Mouse (Mus musculus): ENCODE measurements around the gene Galr2. TPM values are rescaled to one million over a fixed set of nuclear protein-coding genes. Genes with fewer than 3 reads are reported as not detected.

The Galr2 gene
- total RNA-seq, 2 experiments from 2014 or later, result not detected

Other genes with a start within 250 kb of the Galr2 start
- 1 to 10 TPM in 1 of 2 experiments, under 1 TPM in 1; 0.82 to 1.0 TPM for gene Unc13d, start 203.0 kb upstream of the Galr2 start, total RNA-seq (2021)
- gene Wbp2, start 193.9 kb upstream of the Galr2 start, total RNA-seq (2021), result 100 to 1,000 TPM; 342 to 363 TPM
- 1 to 10 TPM; 7.0 to 7.4 TPM for gene Trim47, start 153.7 kb upstream of the Galr2 start, total RNA-seq (2021)
- 1 to 10 TPM; 7.0 to 7.1 TPM for gene Trim65, start 149.8 kb upstream of the Galr2 start, total RNA-seq (2021)
- 10 to 100 TPM; 53.0 to 53.8 TPM for gene Mrpl38, start 142.1 kb upstream of the Galr2 start, total RNA-seq (2021)
- gene Fbf1, start 112.8 kb upstream of the Galr2 start, total RNA-seq (2021), result 10 to 100 TPM; 72.8 to 82.1 TPM
- gene Ten1, start 82.1 kb upstream of the Galr2 start, total RNA-seq (2021), result 10 to 100 TPM; 40.6 to 42.4 TPM
- 100 to 1,000 TPM; 110 to 111 TPM for gene Acox1, start 81.9 kb upstream of the Galr2 start, total RNA-seq (2021)
- gene Evpl, start 42.9 kb upstream of the Galr2 start, total RNA-seq (2021), result 1 to 10 TPM in 1 of 2 experiments, under 1 TPM in 1; 0.92 to 1.1 TPM
- gene Srp68, start 6.7 kb upstream of the Galr2 start, total RNA-seq (2021), result 10 to 100 TPM; 65.8 to 69.8 TPM
- 10 to 100 TPM; 95.7 to 97.4 TPM for gene Exoc7, start 26.3 kb downstream of the Galr2 start, total RNA-seq (2021)
- 1 to 10 TPM; 4.8 to 6.3 TPM for gene Foxj1, start 54.5 kb downstream of the Galr2 start, total RNA-seq (2021)
- 100 to 1,000 TPM; 252 to 278 TPM for gene Rnf157, start 132.1 kb downstream of the Galr2 start, total RNA-seq (2021)
- gene Ubald2, start 153.2 kb downstream of the Galr2 start, total RNA-seq (2021), result 10 to 100 TPM; 31.3 to 33.7 TPM
- not detected for gene Qrich2, start 185.3 kb downstream of the Galr2 start, total RNA-seq (2021)
- 10 to 100 TPM; 65.7 to 76.2 TPM for gene Prpsap1, start 213.3 kb downstream of the Galr2 start, total RNA-seq (2021)
- 1 to 10 TPM; 4.9 to 5.5 TPM for gene Sphk1, start 250.0 kb downstream of the Galr2 start, total RNA-seq (2021)

Measured in left cerebral cortex, postnatal 25 days (tissue).